Mouse (Mus musculus) brain, embryonic 14.5 days (tissue): ENCODE measurements around the gene Fhl2.

Experiments
- CTCF ChIP-seq: fragments of 200-500 bp; IDR thresholded peaks from 2 replicates; pipeline ENCODE4 v1.5.1; 2012; ENCODE audit warnings: inconsistent platforms, mild to moderate bottlenecking, moderate library complexity, borderline replicate concordance; ENCODE audit not compliant: insufficient read depth, insufficient read length; ENCODE audit errors: extremely low read depth
- POLR2A ChIP-seq: fragments of 200-500 bp; IDR thresholded peaks from 2 replicates; pipeline ENCODE4 v1.6.1; 2012; ENCODE audit warnings: mild to moderate bottlenecking, inconsistent platforms, borderline replicate concordance; ENCODE audit not compliant: poor library complexity, insufficient read depth, insufficient read length, severe bottlenecking; ENCODE audit errors: extremely low read depth

GRCm38 (mm10) chr1:43191078-43191477 lies 5.7 kb downstream of the Fhl2 start:
- TF ChIP-seq CTCF (no peak), POLR2A (no peak)
